Mouse (Mus musculus): Measurements from ENCODE around the gene Fen1.

The Fen1 gene

GRCm38 (mm10) chr19:10203848-10204615 is at the start of gene Fen1, which contains the start of gene Tmem258:
Gene Fen1, minus strand, starts transcription at chr19:10204169.
Gene Tmem258, plus strand, starts transcription at chr19:10204014.
- DNase-seq = peak; percentile 96 to 97

GRCm38 (mm10) chr19:10248128-10248527 is 44.2 kb upstream of the Fen1 start:
- DNase-seq = no peak

DNA sequence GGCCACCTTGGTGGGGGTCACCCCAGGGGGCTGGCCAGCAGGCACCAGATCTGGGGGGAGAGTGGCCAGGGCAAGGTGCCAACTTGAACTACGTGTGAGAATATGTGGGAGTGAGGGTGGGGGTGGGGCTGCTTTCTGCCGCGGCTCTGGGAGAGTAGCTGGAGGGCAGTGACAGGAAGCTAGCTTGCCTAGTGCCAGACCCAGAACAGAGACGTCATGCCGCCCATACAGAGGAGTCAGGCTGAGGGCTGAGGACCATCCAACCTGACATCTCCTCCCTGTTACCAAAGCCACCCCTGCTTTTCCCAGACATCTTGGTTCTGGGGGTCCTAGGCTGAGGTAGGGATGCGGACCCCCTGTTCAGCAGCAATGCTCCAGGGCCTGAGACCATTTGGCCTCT is 43.2 kb upstream of the Fen1 start:
- DNase-seq = no peak

DNA sequence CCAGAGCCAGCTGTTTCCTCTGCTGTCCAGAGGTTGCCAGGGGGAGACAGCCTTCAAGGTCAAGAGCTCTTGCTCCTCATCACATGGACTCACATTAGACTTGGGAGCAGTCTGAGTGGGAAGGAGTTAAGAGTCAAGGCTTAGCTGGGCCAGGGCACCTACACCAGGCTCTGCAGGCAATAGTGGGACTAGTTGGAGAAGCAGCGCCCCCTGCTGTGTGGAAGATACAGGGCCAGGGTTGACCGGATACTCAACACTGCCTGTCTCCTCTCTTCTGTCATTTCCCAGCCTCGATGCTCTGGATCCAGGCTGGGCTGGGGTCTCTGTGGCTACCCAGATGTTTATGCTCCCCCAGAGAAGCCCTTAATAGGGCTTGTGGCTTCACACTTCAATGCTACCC is 40.2 kb upstream of the Fen1 start:
- DNase-seq = peak; percentile 41 to 43

- DNase-seq = no peak
Observed at GRCm38 (mm10) chr19:10242916-10243315, 38.9 kb upstream of the Fen1 start.

- peak; percentile 84 to 87 for DNase-seq
Observed at GRCm38 (mm10) chr19:10240654-10241305, 36.8 kb upstream of the Fen1 start, which contains the start of gene Myrf. Gene Myrf, minus strand, starts transcription at chr19:10240748.

GRCm38 (mm10) chr19:10239975-10240653 is 36.1 kb upstream of the Fen1 start:
- DNase-seq = peak in 1 of 2 experiments; percentile 7

- DNase-seq = no peak
Observed at GRCm38 (mm10) chr19:10239419-10239818, 35.5 kb upstream of the Fen1 start.

- no peak for DNase-seq
Observed at GRCm38 (mm10) chr19:10238477-10238876, 34.5 kb upstream of the Fen1 start.

- no peak for DNase-seq
Observed at GRCm38 (mm10) chr19:10235784-10236565, 32.0 kb upstream of the Fen1 start.

DNA sequence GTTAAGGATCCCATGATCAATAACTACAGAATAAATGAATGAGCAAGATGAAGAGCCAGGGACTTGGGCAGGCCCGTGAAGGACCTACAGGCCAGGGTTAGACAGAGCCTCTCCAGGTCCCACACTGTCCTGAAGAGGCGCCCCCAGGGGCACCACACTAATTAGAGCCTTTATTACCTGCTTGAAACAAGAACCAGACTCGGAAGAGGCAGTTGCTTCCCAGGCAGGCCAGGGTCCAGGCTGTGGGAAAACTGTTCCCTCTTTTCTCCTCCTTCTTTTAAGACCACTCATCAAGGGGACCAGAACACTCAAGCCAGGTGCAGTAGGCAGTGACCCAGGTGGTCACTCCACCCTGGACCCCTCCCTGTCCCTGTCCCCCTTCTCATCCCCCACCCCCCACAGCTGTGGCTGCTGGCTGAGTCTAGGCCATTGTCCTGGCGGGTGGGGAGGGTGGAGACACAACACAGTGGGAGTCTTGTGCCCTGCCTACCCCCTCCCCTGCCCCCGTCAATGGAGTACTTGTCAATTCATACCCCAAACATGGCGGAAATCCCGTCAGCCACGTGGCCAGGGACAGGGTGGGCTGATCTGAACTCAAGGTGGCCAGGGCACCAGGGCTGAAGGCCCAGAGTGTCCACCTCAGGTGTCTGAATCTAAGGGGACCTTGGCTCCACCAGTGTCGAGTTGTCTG is 28.5 kb upstream of the Fen1 start:
- no peak for DNase-seq

DNA sequence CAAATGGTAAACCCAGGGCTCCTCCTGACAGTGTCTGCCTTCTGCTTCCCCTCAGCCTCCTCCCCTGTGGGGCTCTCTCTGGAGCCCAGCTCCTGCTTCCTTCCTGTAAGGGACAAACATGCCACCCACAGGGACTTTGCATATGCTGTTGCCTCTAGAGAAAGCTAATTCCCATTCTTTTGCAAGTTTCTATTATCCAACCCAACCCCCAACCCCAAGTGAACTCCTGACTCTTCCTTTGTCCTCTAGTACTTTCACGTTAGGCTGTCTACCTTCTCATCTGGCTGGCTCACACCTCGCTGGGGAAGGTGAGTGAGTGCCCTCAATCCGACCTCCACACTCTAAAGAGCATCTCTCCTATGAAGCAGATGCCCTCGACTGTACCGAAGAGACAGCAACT is 27.9 kb upstream of the Fen1 start:
- DNase-seq = no peak

DNA sequence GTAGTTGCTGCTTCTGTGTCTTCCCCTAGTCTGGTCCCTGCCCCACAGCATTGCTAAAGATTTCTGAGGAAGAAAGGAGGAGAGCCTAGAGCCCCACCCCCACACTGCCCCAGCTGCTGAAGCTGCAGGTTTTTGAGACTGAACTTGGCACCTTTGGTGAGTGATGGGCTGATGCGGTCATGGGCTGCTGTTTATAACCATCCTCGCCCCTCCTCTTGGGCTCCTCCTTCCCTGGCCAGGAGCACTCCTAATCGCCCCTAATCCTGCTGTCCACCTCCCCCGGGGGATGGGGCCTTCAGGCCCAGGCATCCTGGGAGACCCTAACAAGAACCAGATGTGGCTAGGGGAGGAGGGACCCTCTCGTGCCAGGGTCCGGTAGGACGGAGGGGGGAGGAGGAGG is 27.0 kb upstream of the Fen1 start:
- DNase-seq = no peak

DNA sequence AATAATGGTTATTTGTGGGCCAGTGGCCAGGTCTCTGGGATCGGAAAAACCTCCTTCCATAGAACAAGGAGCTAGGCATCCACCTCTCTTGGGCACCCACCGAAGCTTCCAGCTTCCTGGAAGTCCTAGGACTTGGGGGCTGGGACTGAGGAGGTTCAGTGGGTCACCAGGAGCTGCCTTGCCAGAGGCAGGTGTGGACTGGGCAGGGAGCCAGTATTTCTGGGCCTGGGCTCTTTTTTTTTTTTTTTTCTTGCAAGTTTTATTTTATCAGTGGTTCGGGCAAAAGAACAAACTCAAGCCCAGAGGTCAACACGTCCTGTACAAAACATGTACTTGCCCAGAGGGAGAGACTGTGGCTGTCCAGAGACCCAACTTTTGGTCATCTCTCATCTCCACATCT is 21.8 kb upstream of the Fen1 start:
- no peak for DNase-seq

- no peak for DNase-seq
Observed at GRCm38 (mm10) chr19:10224637-10225453, 20.9 kb upstream of the Fen1 start.

DNA sequence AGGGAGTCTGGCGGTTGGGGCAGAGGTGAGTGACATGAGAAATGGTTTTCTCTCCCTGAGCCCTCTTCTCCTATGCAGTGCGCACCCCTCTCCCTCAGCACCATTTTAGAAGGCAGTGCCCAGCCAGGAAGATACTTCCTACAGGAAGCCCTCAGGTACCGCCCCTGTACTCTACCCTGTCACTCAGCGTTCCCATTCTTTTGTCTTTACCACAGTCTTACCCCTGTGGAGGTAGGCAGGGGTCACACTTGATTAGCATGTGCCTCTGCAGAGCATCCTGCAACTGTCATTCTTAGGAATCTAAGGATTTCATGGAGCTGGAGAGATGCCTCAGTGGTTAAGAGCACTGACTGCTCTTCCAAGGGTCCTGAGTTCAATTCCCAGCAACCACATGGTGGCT is 19.6 kb upstream of the Fen1 start:
- no peak for DNase-seq

GRCm38 (mm10) chr19:10222656-10223055 is 18.7 kb upstream of the Fen1 start:
- no peak for DNase-seq

- no peak for DNase-seq
Observed at GRCm38 (mm10) chr19:10221585-10221984, 17.6 kb upstream of the Fen1 start.

GRCm38 (mm10) chr19:10219593-10219992 is 15.6 kb upstream of the Fen1 start:
- no peak for DNase-seq

- DNase-seq = peak; percentile 62 to 64
Observed at GRCm38 (mm10) chr19:10219108-10219507, 15.1 kb upstream of the Fen1 start.

- DNase-seq = no peak
Observed at GRCm38 (mm10) chr19:10216101-10216500, 12.1 kb upstream of the Fen1 start.

Data from B cell, adult 2 months (primary cell).